In genomic region chr11:100271878-100272277, GRCm38 (mm10) we compare ENCODE assay signal across 2 mouse cellular contexts.
A peak's percentile ranks its signal among the peaks of the same experiment; 100 is the strongest.
TF ChIP-seq lines count a peak whose summit lies in the region.

No protein-coding gene starts in this region.

TF ChIP-seq in CH12.LX, 34 proteins besides CTCF, POLR2A, EP300 and RAD21:
- TF ChIP-seq RCOR1 (conservative IDR thresholded peaks at IDR 0.05; ENCODE audit: low read depth, low read length) (no peak), MAFK (IDR thresholded peaks at IDR 0.05; ENCODE audit: insufficient replicate concordance, low read length) (peak; percentile 71; the same call in 1 of the 2 replicates)

TF ChIP-seq in MEL, 35 proteins besides CTCF, POLR2A, EP300 and RAD21:
- TF ChIP-seq MAFK (IDR thresholded peaks at IDR 0.05; ENCODE audit: borderline replicate concordance, low read depth, low read length), result peak; percentile 17; the same call in 1 of the 2 replicates
- TF ChIP-seq NELFE (IDR thresholded peaks at IDR 0.05; ENCODE audit: low read depth, low read length), result no peak
